Mouse (Mus musculus) liver, embryonic 14.5 days (tissue): ENCODE measurements around the gene Il1f10. TPM values are rescaled to one million over a fixed set of nuclear protein-coding genes. Genes with fewer than 3 reads are reported as not detected.

ENCODE experiments used
- ATAC-seq: fragments of 200-750 bp; cut with Nextera tagmentation; 2 replicates; pipeline ENCODE4 v1.8.0; 2017; ENCODE audit warnings: moderate number of reproducible peaks, mild to moderate bottlenecking, moderate library complexity; ENCODE audit not compliant: insufficient read depth
- DNase-seq, 3 experiments: peaks; one replicate each; pipeline ENCODE4 v3.0.0-alpha.2; 2012 to 2013; ENCODE audit warnings: low read depth in 3 of 3, low spot score in 3 of 3
- H3K27ac ChIP-seq: fragments of 300-500 bp; sonication (generic); 2 replicates; pipeline ENCODE4 v1.5.1; 2014; ENCODE audit warnings: moderate library complexity, mild to moderate bottlenecking, control low read depth, inconsistent platforms
- H3K27me3 ChIP-seq: fragments of 300-500 bp; sonication (generic); 2 replicates; pipeline ENCODE4 v1.6.1; 2014; ENCODE audit warnings: mild to moderate bottlenecking, low read length, moderate library complexity; ENCODE audit not compliant: control insufficient read depth, insufficient read depth
- H3K36me3 ChIP-seq: fragments of 300-500 bp; sonication (generic); replicated peaks from 2 replicates; pipeline ENCODE4 v1.6.1; 2014; ENCODE audit warnings: low read depth; ENCODE audit not compliant: control insufficient read depth, insufficient read depth
- H3K4me1 ChIP-seq, 2 experiments: fragments of 200-500 bp in 1 of 2; fragments of 300-500 bp in 1 of 2; sonication (generic) in 1 of 2; replicated peaks; 2 replicates each; pipeline ENCODE4 v1.6.1; 2012 to 2014; ENCODE audit warnings: antibody characterized with exemption in 1 of 2, inconsistent platforms in 1 of 2, low read length in 1 of 2; ENCODE audit not compliant: control insufficient read depth in 2 of 2, insufficient read depth in 2 of 2
- H3K4me2 ChIP-seq: fragments of 300-500 bp; sonication (generic); 2 replicates; pipeline ENCODE4 v1.6.1; 2014; ENCODE audit warnings: low read depth, mild to moderate bottlenecking, control low read depth, moderate library complexity
- H3K4me3 ChIP-seq, 2 experiments: fragments of 200-500 bp in 1 of 2; fragments of 300-500 bp in 1 of 2; sonication (generic) in 1 of 2; 2 replicates each; pipeline ENCODE4 v1.5.1; 2012 to 2014; ENCODE audit warnings: low read depth in 2 of 2, low read length in 2 of 2, mild to moderate bottlenecking in 2 of 2, control low read depth in 1 of 2, inconsistent platforms in 1 of 2, moderate library complexity in 1 of 2; ENCODE audit not compliant: insufficient read depth in 1 of 2
- H3K9ac ChIP-seq: fragments of 300-500 bp; sonication (generic); replicated peaks from 2 replicates; pipeline ENCODE4 v1.6.1; 2014; ENCODE audit warnings: mild to moderate bottlenecking, control low read depth, moderate library complexity
- H3K9me3 ChIP-seq: fragments of 300-500 bp; sonication (generic); 2 replicates; pipeline ENCODE4 v1.6.1; 2016; ENCODE audit warnings: low read length, mixed read lengths; ENCODE audit not compliant: control insufficient read depth
- CTCF ChIP-seq: IDR thresholded peaks from 2 replicates; pipeline ENCODE4 v1.5.1; 2016; ENCODE audit warnings: antibody characterized with exemption, low read depth, control low read depth
- EP300 ChIP-seq: IDR thresholded peaks from 2 replicates; pipeline ENCODE4 v1.6.1; 2016; ENCODE audit warnings: antibody characterized with exemption, low read depth
- WGBS: fragments of 180-500 bp; shearing (Covaris S2); extraction: QIAGEN DNeasy Blood & Tissue Kit; methylation state at CpG from one replicate; pipeline ENCODE4 v1.1.7; 2014; ENCODE audit not compliant: insufficient replicate concordance; 5-methylcytosine and 5-hydroxymethylcytosine counted together
- polyA plus RNA-seq, 2 experiments: library from polyadenylated mRNA; depleted of rRNA in 1 of 2; stranded (reverse) in 1 of 2; unstranded in 1 of 2; fragments of >200 nt; fragmentation: Nextera tagmentation in 1 of 2; extraction: Ambion mirVana in 1 of 2; gene quantifications; 2 replicates each; pipeline versions ENCODE4 v1.2.1 to v1.2.3; 2012 to 2014

Il1f10 gene
- polyA plus RNA-seq (2012; rRNA removed) (not detected in 2 replicates), polyA plus RNA-seq (2014; fragmentation: Nextera tagmentation; extraction: Ambion mirVana) (not detected in 2 replicates)

DNA sequence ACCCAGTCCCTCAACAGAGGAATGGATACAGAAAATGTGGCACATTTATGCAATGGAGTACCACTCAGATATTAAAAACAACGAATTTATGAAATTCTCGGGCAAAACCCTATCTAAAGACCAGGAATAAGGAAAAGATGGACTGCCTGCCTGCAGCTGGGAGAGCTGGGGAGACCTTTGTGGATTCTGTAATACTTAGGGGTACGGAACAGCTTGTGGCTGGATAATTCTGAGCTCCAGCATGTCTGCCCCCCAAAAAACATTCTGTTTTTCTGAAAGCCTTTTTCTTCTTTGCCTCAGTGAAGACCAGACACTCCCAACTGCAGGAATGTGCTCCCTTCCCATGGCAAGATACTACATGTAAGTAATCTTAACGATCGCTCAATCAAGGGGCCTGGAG lies at the start of gene Il1f10:
Gene Il1f10 (plus strand): TSS at position 301 of the 400 bp plus-strand sequence.
- no peak for DNase-seq
- WGBS: 62% methylated on average over 5 of the region's 5 CpGs
- no peak within 1 kb of the TSS for H3K27ac ChIP-seq
- H3K4me3 ChIP-seq: no peak within 1 kb of the TSS
- TF ChIP-seq EP300: no peak
- no peak for TF ChIP-seq CTCF
- no peak within 1 kb of the TSS for H3K4me2 ChIP-seq
- H3K4me1 ChIP-seq: no peaks in the 10 kb centered on the region
- H3K9ac ChIP-seq: no peak within 1 kb of the TSS
- ATAC-seq: no peak
- H3K27me3 ChIP-seq: no peaks in the 10 kb centered on the region
- no peaks in the 10 kb centered on the region for H3K9me3 ChIP-seq
- no peaks in the 10 kb centered on the region for H3K36me3 ChIP-seq

GRCm38 (mm10) chr2:24267503-24267902 lies 23.5 kb upstream of the Il1f10 start:
- Histone ChIP-seq H3K36me3 (no peaks in the 10 kb centered on the region), H3K27me3 (no peaks in the 10 kb centered on the region), H3K27ac (no peak overlapping the region), H3K4me3 (no peak overlapping the region), H3K9me3 (no peaks in the 10 kb centered on the region), H3K9ac (no peak overlapping the region), H3K4me2 (no peak overlapping the region), H3K4me1 (no peaks in the 10 kb centered on the region)
- TF ChIP-seq EP300 (no peak), CTCF (no peak)
- no peak for DNase-seq
- no peak for ATAC-seq
- WGBS: 77% methylated on average over 1 of the region's 1 CpGs

GRCm38 (mm10) chr2:24273619-24274018 lies 17.4 kb upstream of the Il1f10 start:
- Histone ChIP-seq H3K4me2 (no peak overlapping the region), H3K9me3 (no peaks in the 10 kb centered on the region), H3K4me3 (no peak overlapping the region), H3K27ac (no peak overlapping the region), H3K9ac (no peak overlapping the region), H3K4me1 (no peaks in the 10 kb centered on the region), H3K36me3 (no peaks in the 10 kb centered on the region), H3K27me3 (no peaks in the 10 kb centered on the region)
- TF ChIP-seq EP300 (no peak), CTCF (no peak)
- DNase-seq: no peak
- 51% methylated on average over 2 of the region's 2 CpGs for WGBS
- no peak for ATAC-seq

- Histone ChIP-seq H3K9me3 (no peaks in the 10 kb centered on the region), H3K4me1 (no peaks in the 10 kb centered on the region), H3K9ac (no peak overlapping the region), H3K36me3 (no peaks in the 10 kb centered on the region), H3K27ac (no peak overlapping the region), H3K4me3 (no peak overlapping the region), H3K4me2 (no peak overlapping the region), H3K27me3 (no peaks in the 10 kb centered on the region)
- DNase-seq (no peak), ATAC-seq (no peak)
- TF ChIP-seq CTCF (no peak), EP300 (no peak)
- WGBS: 28% methylated on average over 1 of the region's 1 CpGs
Measured at GRCm38 (mm10) chr2:24275146-24275545, 15.8 kb upstream of the Il1f10 start.

DNA sequence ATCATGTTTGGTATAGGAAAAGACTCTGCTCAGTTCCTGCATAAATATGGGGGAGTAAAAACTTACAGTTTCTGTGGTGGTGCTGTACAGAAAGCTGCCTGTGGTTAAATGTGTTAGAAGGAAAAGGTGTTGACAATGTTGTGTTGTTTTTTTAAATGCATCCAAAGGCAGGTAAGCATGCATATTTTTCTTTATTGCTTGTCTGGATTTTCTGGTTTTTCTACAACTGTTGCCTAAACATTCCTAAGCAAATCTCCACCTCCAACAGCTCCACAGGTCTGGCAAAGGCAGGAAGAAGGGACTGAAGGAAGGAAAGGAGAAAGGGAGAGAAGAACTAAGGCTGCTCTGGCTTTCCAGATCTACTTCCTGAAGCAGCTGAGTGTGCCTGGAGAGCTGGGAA lies 14.3 kb upstream of the Il1f10 start, which contains the start of gene Il1f5:
Gene Il1f5 (plus strand): TSS at position 301 of the 400 bp plus-strand sequence.
- no peak within 1 kb of the TSS for H3K9ac ChIP-seq
- H3K4me1 ChIP-seq: no peaks in the 10 kb centered on the region
- H3K36me3 ChIP-seq: no peaks in the 10 kb centered on the region
- TF ChIP-seq EP300 (no peak), CTCF (no peak)
- H3K9me3 ChIP-seq: no peaks in the 10 kb centered on the region
- no peak within 1 kb of the TSS for H3K4me2 ChIP-seq
- H3K27me3 ChIP-seq: no peaks in the 10 kb centered on the region
- H3K4me3 ChIP-seq: no peak within 1 kb of the TSS
- ATAC-seq (no peak), DNase-seq (no peak)
- no peak within 1 kb of the TSS for H3K27ac ChIP-seq
